Mouse (Mus musculus): Measurements from ENCODE around the gene Mmp25. TPM values are rescaled to one million over a fixed set of nuclear protein-coding genes. Genes with fewer than 3 reads are reported as not detected.

The Mmp25 gene
- polyA plus RNA-seq, 1 experiment from 2014 or later: 0.50 TPM

DNA sequence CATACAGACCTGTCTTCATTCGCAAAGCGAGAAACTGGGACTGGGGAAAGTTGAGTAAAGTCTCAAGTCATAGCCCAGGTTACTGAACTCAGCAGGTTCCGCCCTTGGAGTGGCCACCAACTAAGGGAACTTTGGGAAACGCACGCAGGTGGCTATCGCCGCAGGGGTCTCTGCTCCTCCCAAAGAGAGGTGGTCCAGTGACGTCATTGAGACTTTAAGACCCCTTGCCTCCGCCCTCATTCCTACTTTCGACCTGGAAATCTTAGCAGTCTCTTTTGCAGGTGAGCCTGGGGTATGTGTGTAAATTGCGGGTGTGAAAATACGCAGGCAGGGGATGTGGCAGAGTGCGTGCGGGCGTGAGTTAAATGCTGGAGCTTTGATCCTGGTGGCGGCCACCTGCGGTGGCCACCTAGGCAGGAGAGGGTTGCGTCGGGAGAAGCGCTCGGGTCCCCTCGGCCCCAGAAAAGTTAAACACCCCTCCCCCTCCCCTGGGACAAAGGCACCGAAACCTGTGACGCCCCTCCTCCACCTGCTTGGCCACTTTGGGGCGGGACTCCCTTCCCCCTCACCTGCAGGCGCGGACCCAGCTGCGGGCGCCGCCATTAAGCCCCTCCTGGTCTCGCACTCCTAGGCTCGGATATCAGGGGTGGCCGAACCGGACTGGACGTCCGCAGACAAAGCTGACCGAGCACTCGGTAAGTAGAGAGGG lies 34.2 kb upstream of the Mmp25 start, which contains the start of gene Cldn6:
Gene Cldn6 (plus strand): TSS at position 123 of the 709 bp plus-strand sequence.
- no peak for ATAC-seq (ENCODE audit: low read depth)
- H3K4me1 ChIP-seq (ENCODE audit: control insufficient read depth, low read depth, low read length): peaks cover 19% of the 10 kb centered on the region
- H3K27me3 ChIP-seq (ENCODE audit: control insufficient read depth, insufficient read depth, low read depth, low read length): peaks cover 89% of the 10 kb centered on the region
- H3K27ac ChIP-seq (ENCODE audit: low read length): no peak within 1 kb of the TSS
- H3K4me3 ChIP-seq (ENCODE audit: low read depth, low read length): peak within 1 kb of the TSS; percentile 17
- no peak within 1 kb of the TSS for H3K9ac ChIP-seq (ENCODE audit: low read depth, low read length)
- no peaks in the 10 kb centered on the region for H3K9me3 ChIP-seq (replicated peaks; ENCODE audit: control insufficient read depth, low read length)
- 6% methylated on average over 32 of the region's 38 CpGs for WGBS (ENCODE audit: insufficient replicate concordance)
- H3K36me3 ChIP-seq (ENCODE audit: control insufficient read depth, insufficient read depth): no peaks in the 10 kb centered on the region
- peak within 1 kb of the TSS; percentile 30; the same call in 1 of the 2 replicates for H3K4me2 ChIP-seq (ENCODE audit: low read depth, low read length)

DNA sequence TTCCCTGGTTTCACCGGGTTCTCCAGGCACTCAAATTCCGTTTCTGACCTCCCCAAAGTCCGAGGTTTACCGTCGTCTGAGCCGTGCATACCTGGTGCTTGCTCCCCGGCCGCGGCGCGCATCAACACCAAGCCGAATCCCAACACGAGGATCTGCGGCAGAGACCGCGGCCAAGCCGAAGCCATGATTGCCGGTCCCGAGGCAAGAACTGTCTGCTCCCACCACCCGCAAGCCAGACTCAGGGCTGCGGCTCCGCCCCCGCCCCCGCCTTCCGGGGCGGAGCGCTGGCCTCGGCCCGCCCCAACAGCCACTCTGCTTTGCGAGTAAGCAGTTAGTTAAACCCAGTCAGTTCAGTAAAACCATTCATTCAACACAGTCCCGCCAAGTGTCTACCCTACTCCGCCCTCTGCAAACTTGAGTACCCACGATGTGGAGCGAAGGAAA lies 32.2 kb upstream of the Mmp25 start, which contains the start of gene Tnfrsf12a:
Gene Tnfrsf12a (minus strand): TSS at position 233 of the 444 bp plus-strand sequence.
- under 1% methylated on average over 34 of the region's 34 CpGs for WGBS (ENCODE audit: insufficient replicate concordance)
- no peak within 1 kb of the TSS for H3K27ac ChIP-seq (ENCODE audit: low read length)
- no peaks in the 10 kb centered on the region for H3K36me3 ChIP-seq (ENCODE audit: control insufficient read depth, insufficient read depth)
- peak within 1 kb of the TSS; percentile 45 for H3K9ac ChIP-seq (ENCODE audit: low read depth, low read length)
- H3K4me1 ChIP-seq (ENCODE audit: control insufficient read depth, low read depth, low read length): peaks cover 25% of the 10 kb centered on the region
- H3K4me2 ChIP-seq (ENCODE audit: low read depth, low read length): peak within 1 kb of the TSS; percentile 88
- H3K4me3 ChIP-seq (ENCODE audit: low read depth, low read length): peak within 1 kb of the TSS; percentile 61
- peak; percentile 37 for ATAC-seq (ENCODE audit: low read depth)
- H3K27me3 ChIP-seq (ENCODE audit: control insufficient read depth, insufficient read depth, low read depth, low read length): peaks cover 69% of the 10 kb centered on the region
- no peaks in the 10 kb centered on the region for H3K9me3 ChIP-seq (replicated peaks; ENCODE audit: control insufficient read depth, low read length)

DNA sequence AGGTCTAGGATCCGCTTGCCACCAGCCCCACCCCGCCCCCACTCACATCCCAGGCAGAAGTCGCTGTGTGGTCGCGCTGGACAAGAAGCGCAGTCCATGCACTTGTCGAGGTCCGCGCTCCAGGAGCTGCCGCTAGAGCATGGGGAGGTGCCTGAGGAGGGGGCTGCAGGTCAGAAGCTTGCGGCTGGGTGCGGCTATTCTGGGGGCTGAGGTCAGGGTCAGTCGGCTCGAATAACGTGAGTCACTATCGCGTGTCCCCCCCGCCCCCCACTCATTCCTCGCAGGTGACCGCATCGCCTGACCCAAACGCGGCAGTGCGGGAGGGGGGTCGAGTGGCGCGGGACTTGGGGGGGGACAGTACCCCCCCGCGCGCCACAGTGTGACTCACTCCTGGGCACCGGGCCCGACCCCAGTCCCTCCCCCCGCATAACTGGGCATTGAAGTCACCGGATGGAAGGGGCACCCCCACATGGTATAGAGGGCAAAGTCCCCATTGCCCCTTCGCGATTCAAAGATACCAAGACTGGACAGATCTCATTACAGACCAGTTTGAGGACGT lies 31.5 kb upstream of the Mmp25 start:
- no peak overlapping the region for H3K27ac ChIP-seq (ENCODE audit: low read length)

DNA sequence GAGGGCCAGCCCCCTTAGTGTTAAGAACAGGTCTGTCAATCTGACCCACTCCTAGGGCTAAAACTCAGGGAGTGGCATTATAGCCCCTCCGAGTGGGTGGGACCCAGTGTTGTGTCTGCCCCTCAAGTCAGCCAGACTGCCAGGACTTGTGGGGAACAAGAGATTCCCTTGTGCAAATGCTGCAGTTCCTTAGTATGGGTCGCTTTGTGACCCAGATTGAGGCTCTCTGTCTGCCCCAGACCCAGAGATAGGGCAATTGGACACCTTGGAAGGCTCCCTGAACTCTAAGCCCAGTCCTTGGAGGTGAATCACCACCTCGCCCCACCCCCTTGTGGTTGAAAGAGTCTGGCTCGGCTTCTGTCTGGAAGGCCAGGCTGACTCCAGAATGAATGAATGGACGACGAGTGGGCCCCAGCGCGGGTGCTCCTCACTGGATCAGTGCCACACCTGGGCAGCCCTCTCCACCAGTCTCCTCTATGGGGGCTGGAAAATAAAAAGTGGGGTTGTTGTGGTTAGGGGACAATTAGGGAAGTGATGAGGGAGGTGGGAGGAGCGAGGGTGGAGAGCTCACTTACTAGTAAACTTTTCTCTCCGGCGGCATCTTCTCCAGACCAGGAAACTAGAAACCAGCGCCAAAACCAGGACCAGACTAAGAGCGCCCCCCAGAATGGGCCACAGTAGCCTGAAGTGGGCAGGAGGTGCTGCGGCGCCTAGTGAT lies 30.6 kb upstream of the Mmp25 start:
- Histone ChIP-seq H3K27ac (ENCODE audit: low read length) (no peak overlapping the region), H3K4me1 (ENCODE audit: control insufficient read depth, low read depth, low read length) (peaks cover 25% of the 10 kb centered on the region), H3K36me3 (ENCODE audit: control insufficient read depth, insufficient read depth) (no peaks in the 10 kb centered on the region), H3K4me2 (ENCODE audit: low read depth, low read length) (peak overlapping the region; percentile 88), H3K9me3 (replicated peaks; ENCODE audit: control insufficient read depth, low read length) (no peaks in the 10 kb centered on the region), H3K27me3 (ENCODE audit: control insufficient read depth, insufficient read depth, low read depth, low read length) (peaks cover 53% of the 10 kb centered on the region), H3K4me3 (ENCODE audit: low read depth, low read length) (peak overlapping the region; percentile 61), H3K9ac (ENCODE audit: low read depth, low read length) (no peak overlapping the region)
- no peak for ATAC-seq (ENCODE audit: low read depth)
- WGBS (ENCODE audit: insufficient replicate concordance): 10% methylated on average over 15 of the region's 15 CpGs

More for the DNA sequence above, 31.5 kb upstream of the Mmp25 start:
- peaks cover 25% of the 10 kb centered on the region for H3K4me1 ChIP-seq (ENCODE audit: control insufficient read depth, low read depth, low read length)
- H3K36me3 ChIP-seq (ENCODE audit: control insufficient read depth, insufficient read depth): no peaks in the 10 kb centered on the region
- H3K4me2 ChIP-seq (ENCODE audit: low read depth, low read length): peak overlapping the region; percentile 88
- no peak for ATAC-seq (ENCODE audit: low read depth)
- H3K9ac ChIP-seq (ENCODE audit: low read depth, low read length): peak overlapping the region; percentile 24; the same call in 1 of the 2 replicates
- H3K4me3 ChIP-seq (ENCODE audit: low read depth, low read length): peak overlapping the region; percentile 61
- H3K9me3 ChIP-seq (replicated peaks; ENCODE audit: control insufficient read depth, low read length): no peaks in the 10 kb centered on the region
- peaks cover 62% of the 10 kb centered on the region for H3K27me3 ChIP-seq (ENCODE audit: control insufficient read depth, insufficient read depth, low read depth, low read length)
- WGBS (ENCODE audit: insufficient replicate concordance): 1% methylated on average over 37 of the region's 37 CpGs

DNA sequence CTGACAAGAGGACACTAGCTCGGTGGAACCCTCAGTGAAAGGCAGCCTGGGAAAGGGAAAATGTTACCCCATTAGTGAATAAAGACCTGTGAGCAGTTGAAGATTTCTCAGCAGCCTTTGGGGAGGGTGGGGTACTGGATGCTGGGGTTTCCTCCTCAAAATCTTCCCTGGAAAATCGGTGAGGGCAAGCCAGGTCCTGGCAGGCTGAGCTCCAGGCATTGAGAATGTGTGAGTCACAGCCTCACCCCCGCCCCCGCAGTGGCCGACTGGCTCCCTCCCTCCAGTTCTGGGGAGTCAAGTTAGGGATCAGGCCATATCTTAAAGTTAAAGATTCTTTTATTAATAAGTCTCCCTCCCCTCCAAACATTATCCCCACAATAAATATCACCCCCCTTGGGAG lies 30.1 kb upstream of the Mmp25 start:
- 46% methylated on average over 5 of the region's 5 CpGs for WGBS (ENCODE audit: insufficient replicate concordance)
- Histone ChIP-seq H3K4me1 (ENCODE audit: control insufficient read depth, low read depth, low read length) (peaks cover 25% of the 10 kb centered on the region), H3K27me3 (ENCODE audit: control insufficient read depth, insufficient read depth, low read depth, low read length) (peaks cover 47% of the 10 kb centered on the region), H3K9me3 (replicated peaks; ENCODE audit: control insufficient read depth, low read length) (no peaks in the 10 kb centered on the region), H3K36me3 (ENCODE audit: control insufficient read depth, insufficient read depth) (no peaks in the 10 kb centered on the region), H3K27ac (ENCODE audit: low read length) (no peak overlapping the region), H3K9ac (ENCODE audit: low read depth, low read length) (no peak overlapping the region), H3K4me2 (ENCODE audit: low read depth, low read length) (no peak overlapping the region), H3K4me3 (ENCODE audit: low read depth, low read length) (no peak overlapping the region)
- no peak for ATAC-seq (ENCODE audit: low read depth)

DNA sequence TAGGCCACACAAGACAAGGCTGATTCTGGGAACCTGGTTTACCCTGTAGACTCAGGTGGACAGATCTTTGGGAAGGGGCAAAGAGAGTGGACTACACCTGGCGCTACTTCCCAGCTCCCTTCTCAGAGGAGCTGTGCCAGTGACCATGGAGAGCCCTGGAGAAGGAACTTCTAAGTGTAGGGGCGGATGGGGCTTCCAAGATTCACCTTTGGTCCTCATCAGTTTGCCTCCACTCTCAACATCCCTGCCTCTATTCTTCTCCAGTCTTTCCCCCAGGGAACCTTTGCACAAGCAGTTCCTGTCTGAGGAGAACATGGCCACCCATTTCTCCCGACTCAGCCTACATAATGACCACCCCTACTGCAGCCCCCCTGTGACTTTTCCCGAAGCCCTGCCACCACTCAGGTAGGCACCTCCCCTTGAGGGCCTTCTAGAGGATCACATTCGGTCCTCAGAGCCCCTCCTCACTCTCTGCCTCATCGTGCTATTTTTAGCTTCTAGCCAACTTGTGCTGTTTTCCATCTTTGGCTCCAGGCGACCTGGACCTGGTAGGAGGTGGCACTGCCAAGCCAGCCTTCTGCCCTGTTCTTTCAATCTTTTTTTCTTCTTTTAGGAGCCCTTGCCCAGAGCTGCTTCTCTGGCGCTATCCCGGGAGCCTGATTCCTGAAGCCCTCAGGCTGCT lies 29.3 kb upstream of the Mmp25 start:
- H3K27ac ChIP-seq (ENCODE audit: low read length): peak overlapping the region; percentile 46; the same call in 1 of the 2 replicates
- H3K4me3 ChIP-seq (ENCODE audit: low read depth, low read length): peak overlapping the region; percentile 74
- H3K4me1 ChIP-seq (ENCODE audit: control insufficient read depth, low read depth, low read length): peaks cover 25% of the 10 kb centered on the region
- peaks cover 40% of the 10 kb centered on the region for H3K27me3 ChIP-seq (ENCODE audit: control insufficient read depth, insufficient read depth, low read depth, low read length)
- H3K36me3 ChIP-seq (ENCODE audit: control insufficient read depth, insufficient read depth): no peaks in the 10 kb centered on the region; the same call in none of the 2 replicates
- ATAC-seq (ENCODE audit: low read depth): no peak
- H3K9me3 ChIP-seq (replicated peaks; ENCODE audit: control insufficient read depth, low read length): no peaks in the 10 kb centered on the region
- peak overlapping the region; percentile 83 for H3K4me2 ChIP-seq (ENCODE audit: low read depth, low read length)
- WGBS (ENCODE audit: insufficient replicate concordance): 33% methylated on average over 9 of the region's 9 CpGs
- peak overlapping the region; percentile 71 for H3K9ac ChIP-seq (ENCODE audit: low read depth, low read length)

DNA sequence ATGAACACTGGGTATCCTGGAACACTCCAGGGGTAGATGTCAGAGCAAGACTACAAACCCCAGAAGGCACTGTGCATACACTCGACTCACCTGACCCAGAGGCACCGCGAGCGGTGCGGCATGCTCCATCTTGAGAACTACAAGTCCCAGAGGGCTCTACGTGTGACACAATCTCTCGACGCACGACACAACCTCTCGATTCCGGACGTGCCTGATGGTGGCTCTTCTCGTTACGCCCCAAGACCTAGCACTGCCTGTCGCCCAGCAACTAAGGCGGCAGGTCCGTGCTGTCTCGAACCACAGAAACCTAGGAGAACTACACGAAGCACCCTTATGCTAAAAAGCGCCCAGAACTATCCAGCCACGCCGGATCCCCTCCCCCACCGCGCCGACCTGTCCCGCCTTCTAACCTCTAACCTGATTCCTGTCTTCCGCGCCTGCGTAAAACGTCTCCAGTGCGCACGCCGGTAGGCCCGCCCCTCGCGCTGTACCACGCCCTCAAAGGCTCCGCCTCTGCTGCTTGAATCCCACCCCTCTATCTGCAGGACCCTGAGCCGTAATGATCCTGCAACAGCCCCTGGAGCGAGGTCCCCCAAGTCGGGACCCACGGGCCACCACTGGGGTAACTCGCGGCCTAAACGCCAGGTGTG lies 28.5 kb upstream of the Mmp25 start, which contains the start of the genes Hcfc1r1 and Thoc6:
Gene Hcfc1r1 (plus strand): TSS at position 173 of the 650 bp plus-strand sequence.
Gene Thoc6 (minus strand): TSS at position 459 of the 650 bp plus-strand sequence.
- peak; percentile 97 for ATAC-seq (ENCODE audit: low read depth)
- Histone ChIP-seq H3K9me3 (replicated peaks; ENCODE audit: control insufficient read depth, low read length) (no peaks in the 10 kb centered on the region), H3K27me3 (ENCODE audit: control insufficient read depth, insufficient read depth, low read depth, low read length) (peaks cover 32% of the 10 kb centered on the region), H3K27ac (ENCODE audit: low read length) (peak within 1 kb of the TSS; percentile 65), H3K9ac (ENCODE audit: low read depth, low read length) (peak within 1 kb of the TSS; percentile 71), H3K36me3 (ENCODE audit: control insufficient read depth, insufficient read depth) (peaks cover 7% of the 10 kb centered on the region), H3K4me2 (ENCODE audit: low read depth, low read length) (peak within 1 kb of the TSS; percentile 83), H3K4me1 (ENCODE audit: control insufficient read depth, low read depth, low read length) (peaks cover 22% of the 10 kb centered on the region), H3K4me3 (ENCODE audit: low read depth, low read length) (peak within 1 kb of the TSS; percentile 74)
- under 1% methylated on average over 45 of the region's 45 CpGs for WGBS (ENCODE audit: insufficient replicate concordance)

DNA sequence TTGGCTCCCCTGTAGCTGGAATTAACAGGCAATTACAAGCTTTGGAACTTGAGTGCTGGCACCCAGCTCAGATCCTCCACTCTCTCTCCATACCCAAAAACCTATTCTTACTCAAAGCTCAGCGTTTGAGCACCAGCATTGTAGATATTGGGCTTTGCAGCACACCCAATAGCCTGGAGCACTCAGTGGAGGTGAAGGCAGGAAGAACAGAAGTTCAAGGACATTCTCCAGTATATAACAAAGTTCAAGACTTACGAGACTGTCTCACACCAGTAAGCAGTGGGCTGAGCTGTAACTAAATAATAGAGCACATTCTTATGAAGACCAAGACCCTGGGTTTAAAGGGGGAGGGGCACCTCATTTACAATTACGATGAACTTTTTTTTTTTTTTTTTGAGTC lies 27.7 kb upstream of the Mmp25 start:
- H3K9ac ChIP-seq (ENCODE audit: low read depth, low read length): no peak overlapping the region; the same call in 1 of the 2 replicates

More for the DNA sequence above, 27.7 kb upstream of the Mmp25 start:
- peak overlapping the region; percentile 74 for H3K4me3 ChIP-seq (ENCODE audit: low read depth, low read length)
- H3K4me1 ChIP-seq (ENCODE audit: control insufficient read depth, low read depth, low read length): peaks cover 22% of the 10 kb centered on the region
- no peak for ATAC-seq (ENCODE audit: low read depth)
- peaks cover 7% of the 10 kb centered on the region for H3K36me3 ChIP-seq (ENCODE audit: control insufficient read depth, insufficient read depth)
- H3K27me3 ChIP-seq (ENCODE audit: control insufficient read depth, insufficient read depth, low read depth, low read length): peaks cover 24% of the 10 kb centered on the region
- H3K4me2 ChIP-seq (ENCODE audit: low read depth, low read length): peak overlapping the region; percentile 83
- no peaks in the 10 kb centered on the region for H3K9me3 ChIP-seq (replicated peaks; ENCODE audit: control insufficient read depth, low read length)
- H3K27ac ChIP-seq (ENCODE audit: low read length): no peak overlapping the region
- 44% methylated on average over 3 of the region's 3 CpGs for WGBS (ENCODE audit: insufficient replicate concordance)

Measured in liver, embryonic 16.5 days (tissue).